Mouse (Mus musculus): Measurements from ENCODE around the gene Dhcr24.

DNA sequence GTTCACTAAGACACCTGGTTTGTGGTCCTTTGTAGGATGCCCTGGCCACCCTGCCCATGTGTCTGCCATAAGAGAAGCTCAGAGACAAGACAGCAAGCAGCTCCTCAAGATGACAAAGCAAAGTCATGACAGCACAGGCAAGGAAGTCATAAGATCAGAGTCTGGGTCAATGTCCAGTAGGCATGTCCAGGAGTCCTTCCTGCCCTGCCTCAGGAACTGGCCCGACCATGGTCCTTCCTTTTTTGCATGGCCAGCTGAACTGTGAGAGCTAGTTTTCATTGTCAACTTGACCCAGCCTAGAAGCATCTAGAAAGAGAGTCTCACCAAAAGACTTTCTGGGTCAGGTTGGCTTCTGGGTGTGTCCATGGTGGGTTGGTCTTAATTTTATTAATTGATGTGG is 47.1 kb downstream of the Dhcr24 start:
- TF ChIP-seq POLR2A (IDR thresholded peaks at IDR 0.05; ENCODE audit: extremely low read depth, insufficient read depth, low read length) (no peak), CTCF (IDR thresholded peaks at IDR 0.05; ENCODE audit: extremely low read depth, insufficient read depth, low read length) (no peak)

Data from cortical plate, adult 2 months (tissue).